Mouse (Mus musculus) intestine, postnatal 0 days (tissue): ENCODE measurements around the gene Rnf212b. TPM values are rescaled to one million over a fixed set of nuclear protein-coding genes. Genes with fewer than 3 reads are reported as not detected.
A peak's percentile ranks its signal among the peaks of the same experiment; 100 is the strongest.

ENCODE experiments used
- ATAC-seq: fragments of 200-750 bp; cut with Nextera tagmentation; 2 replicates; pipeline ENCODE4 v1.8.0; 2017; ENCODE audit warnings: mild to moderate bottlenecking, moderate TSS enrichment, moderate library complexity
- H3K27ac ChIP-seq: fragments of 300-500 bp; sonication (generic); 2 replicates; pipeline ENCODE4 v1.5.1; 2014; ENCODE audit warnings: mild to moderate bottlenecking, low read depth, low read length, moderate library complexity
- H3K27me3 ChIP-seq: fragments of 300-500 bp; sonication (generic); replicated peaks from 2 replicates; pipeline ENCODE4 v1.6.1; 2014; ENCODE audit warnings: low read length, mixed read lengths; ENCODE audit not compliant: control insufficient read depth, insufficient read depth
- H3K36me3 ChIP-seq: fragments of 300-500 bp; sonication (generic); 2 replicates; pipeline ENCODE4 v1.6.1; 2014; ENCODE audit warnings: mild to moderate bottlenecking, moderate library complexity; ENCODE audit not compliant: control insufficient read depth, insufficient read depth
- H3K4me1 ChIP-seq: fragments of 300-500 bp; sonication (generic); replicated peaks from 2 replicates; pipeline ENCODE4 v1.6.1; 2014; ENCODE audit warnings: antibody characterized with exemption, low read length, mixed read lengths; ENCODE audit not compliant: control insufficient read depth, insufficient read depth
- H3K4me2 ChIP-seq: fragments of 300-500 bp; sonication (generic); replicated peaks from 2 replicates; pipeline ENCODE4 v1.6.1; 2014; ENCODE audit warnings: low read depth, mild to moderate bottlenecking, moderate library complexity
- H3K4me3 ChIP-seq: fragments of 300-500 bp; sonication (generic); 2 replicates; pipeline ENCODE4 v1.5.1; 2014; ENCODE audit warnings: low read depth, low read length
- H3K9ac ChIP-seq: fragments of 300-500 bp; sonication (generic); 2 replicates; pipeline ENCODE4 v1.6.1; 2014; ENCODE audit warnings: mild to moderate bottlenecking, low read depth, low read length
- H3K9me3 ChIP-seq: fragments of 300-500 bp; sonication (generic); 2 replicates; pipeline ENCODE4 v1.6.1; 2016; ENCODE audit warnings: mixed run types; ENCODE audit not compliant: control insufficient read depth
- CTCF ChIP-seq: sonication (generic); IDR thresholded peaks from 2 replicates; pipeline ENCODE4 v1.5.1; 2016; ENCODE audit warnings: low read depth, mild to moderate bottlenecking, control low read depth, antibody characterized with exemption, moderate library complexity
- WGBS: fragments of 180-500 bp; shearing (Covaris S2); extraction: QIAGEN DNeasy Blood & Tissue Kit; methylation state at CpG from one replicate; pipeline ENCODE4 v1.1.7; 2014; 5-methylcytosine and 5-hydroxymethylcytosine counted together
- polyA plus RNA-seq: library from polyadenylated mRNA; unstranded; fragments of >200 nt; fragmentation: Nextera tagmentation; extraction: Ambion mirVana; gene quantifications from 2 replicates; pipeline ENCODE4 v1.2.1, GENCODE M21; 2015

Gene Rnf212b
- polyA plus RNA-seq, 1 experiment from 2014 or later = not detected

GRCm38 (mm10) chr14:54782971-54783370 lies 31.0 kb upstream of the Rnf212b start:
- ATAC-seq = peak; percentile 61
- no peaks in the 10 kb centered on the region for H3K36me3 ChIP-seq
- no peak for TF ChIP-seq CTCF
- no peaks in the 10 kb centered on the region for H3K27me3 ChIP-seq
- no peak overlapping the region for H3K9ac ChIP-seq
- peak overlapping the region; percentile 31 for H3K4me2 ChIP-seq
- 0 out of 2 replicates have a peak, but pooled peaks cover 4% of the 10 kb centered on the region for H3K4me1 ChIP-seq
- H3K27ac ChIP-seq = peak overlapping the region; percentile 42; the same call in 1 of the 2 replicates
- 53% methylated on average over 6 of the region's 6 CpGs for WGBS
- H3K9me3 ChIP-seq = no peaks in the 10 kb centered on the region
- H3K4me3 ChIP-seq = peak overlapping the region; percentile 9; the same call in 1 of the 2 replicates

- Histone ChIP-seq H3K9ac (no peak overlapping the region), H3K4me2 (peak overlapping the region; percentile 43), H3K27ac (peak overlapping the region; percentile 74), H3K4me3 (0 out of 2 replicates have a peak overlapping the region, but pooled peaks have one; percentile 14), H3K36me3 (no peaks in the 10 kb centered on the region), H3K27me3 (no peaks in the 10 kb centered on the region), H3K9me3 (no peaks in the 10 kb centered on the region), H3K4me1 (no peaks in the 10 kb centered on the region)
- TF ChIP-seq CTCF = peak; percentile 87
- 45% methylated on average over 4 of the region's 4 CpGs for WGBS
- ATAC-seq = peak; percentile 50
Observed at GRCm38 (mm10) chr14:54785898-54786297, 28.0 kb upstream of the Rnf212b start.

GRCm38 (mm10) chr14:54786489-54786888 lies 27.5 kb upstream of the Rnf212b start:
- H3K4me1 ChIP-seq = no peaks in the 10 kb centered on the region
- H3K4me3 ChIP-seq = peak overlapping the region; percentile 14; the same call in 1 of the 2 replicates
- peak overlapping the region; percentile 43 for H3K4me2 ChIP-seq
- no peaks in the 10 kb centered on the region for H3K36me3 ChIP-seq
- peak; percentile 83 for ATAC-seq
- H3K9me3 ChIP-seq = no peaks in the 10 kb centered on the region
- H3K27me3 ChIP-seq = no peaks in the 10 kb centered on the region
- no peak overlapping the region for H3K9ac ChIP-seq
- H3K27ac ChIP-seq = peak overlapping the region; percentile 74; the same call in 1 of the 2 replicates
- 20% methylated on average over 10 of the region's 10 CpGs for WGBS
- no peak for TF ChIP-seq CTCF

GRCm38 (mm10) chr14:54787226-54787625 lies 26.7 kb upstream of the Rnf212b start:
- Histone ChIP-seq H3K27ac (no peak overlapping the region), H3K4me3 (no peak overlapping the region), H3K9me3 (no peaks in the 10 kb centered on the region), H3K36me3 (no peaks in the 10 kb centered on the region), H3K9ac (no peak overlapping the region), H3K27me3 (no peaks in the 10 kb centered on the region), H3K4me2 (no peak overlapping the region), H3K4me1 (no peaks in the 10 kb centered on the region)
- TF ChIP-seq CTCF = peak; percentile 68
- no peak for ATAC-seq
- WGBS = 63% methylated on average over 4 of the region's 4 CpGs

- Histone ChIP-seq H3K36me3 (no peaks in the 10 kb centered on the region), H3K4me2 (no peak overlapping the region), H3K9ac (no peak overlapping the region), H3K4me3 (no peak overlapping the region), H3K27ac (no peak overlapping the region), H3K27me3 (no peaks in the 10 kb centered on the region), H3K9me3 (no peaks in the 10 kb centered on the region), H3K4me1 (no peaks in the 10 kb centered on the region)
- 89% methylated on average over 5 of the region's 5 CpGs for WGBS
- no peak for TF ChIP-seq CTCF
- ATAC-seq = no peak
Observed at GRCm38 (mm10) chr14:54788231-54788630, 25.7 kb upstream of the Rnf212b start.

GRCm38 (mm10) chr14:54792166-54792565 lies 21.8 kb upstream of the Rnf212b start:
- H3K27ac ChIP-seq = no peak overlapping the region
- H3K27me3 ChIP-seq = no peaks in the 10 kb centered on the region
- no peak overlapping the region for H3K4me3 ChIP-seq
- no peaks in the 10 kb centered on the region for H3K9me3 ChIP-seq
- TF ChIP-seq CTCF = no peak
- H3K4me2 ChIP-seq = no peak overlapping the region
- 84% methylated on average over 6 of the region's 6 CpGs for WGBS
- H3K9ac ChIP-seq = no peak overlapping the region
- no peaks in the 10 kb centered on the region for H3K36me3 ChIP-seq
- H3K4me1 ChIP-seq = peaks cover 5% of the 10 kb centered on the region; the same call in 1 of the 2 replicates
- ATAC-seq = no peak
